Mouse (Mus musculus): ENCODE measurements around the gene Ireb2. TPM values are rescaled to one million over a fixed set of nuclear protein-coding genes. Genes with fewer than 3 reads are reported as not detected.

Gene Ireb2
- polyA plus RNA-seq, 1 experiment from 2014 or later = 28.1 TPM

DNA sequence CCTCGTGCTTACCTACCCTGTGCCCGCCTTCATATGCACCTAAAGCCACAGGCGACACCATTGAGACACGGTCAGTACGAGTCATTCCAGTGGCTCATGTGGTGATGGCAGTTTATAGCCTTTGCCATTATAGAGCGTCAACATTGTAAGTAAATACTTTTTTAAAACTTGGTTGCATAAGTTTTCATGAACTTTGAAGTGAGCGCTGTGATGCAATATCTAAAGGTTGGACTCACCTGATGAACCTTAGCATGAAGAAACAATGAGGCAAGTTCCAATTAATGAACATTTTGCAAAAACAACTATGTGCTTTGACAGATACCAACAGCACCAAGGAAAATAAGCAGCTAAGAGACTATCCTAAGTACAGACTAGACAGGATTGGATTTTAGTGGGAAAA, 3.1 kb upstream of the Ireb2 start:
- no peaks in the 10 kb centered on the region for H3K9me3 ChIP-seq (ENCODE audit: control insufficient read depth, low read length)
- no peak overlapping the region for H3K9ac ChIP-seq (ENCODE audit: low read depth, low read length)
- H3K4me3 ChIP-seq (ENCODE audit: low read length) = no peak overlapping the region
- no peaks in the 10 kb centered on the region for H3K27me3 ChIP-seq (replicated peaks; ENCODE audit: control insufficient read depth, insufficient read depth, low read length)
- WGBS = 93% methylated on average over 7 of the region's 7 CpGs
- no peak overlapping the region for H3K4me2 ChIP-seq (ENCODE audit: low read length)
- no peaks in the 10 kb centered on the region for H3K36me3 ChIP-seq (ENCODE audit: control insufficient read depth, insufficient read depth, low read length)
- no peak overlapping the region for H3K27ac ChIP-seq (ENCODE audit: low read depth, low read length)
- peaks cover 8% of the 10 kb centered on the region for H3K4me1 ChIP-seq (ENCODE audit: control insufficient read depth, insufficient read depth, low read depth, low read length)
- ATAC-seq = no peak

GRCm38 (mm10) chr9:54878759-54879158, 15.2 kb downstream of the Ireb2 start:
- H3K36me3 ChIP-seq (ENCODE audit: control insufficient read depth, insufficient read depth, low read length) = peaks cover 14% of the 10 kb centered on the region
- no peak overlapping the region for H3K27ac ChIP-seq (ENCODE audit: low read depth, low read length)
- no peak for ATAC-seq
- H3K4me2 ChIP-seq (ENCODE audit: low read length) = no peak overlapping the region
- WGBS = 91% methylated on average over 1 of the region's 1 CpGs
- H3K27me3 ChIP-seq (replicated peaks; ENCODE audit: control insufficient read depth, insufficient read depth, low read length) = no peaks in the 10 kb centered on the region
- no peak overlapping the region for H3K4me3 ChIP-seq (ENCODE audit: low read length)
- H3K9me3 ChIP-seq (ENCODE audit: control insufficient read depth, low read length) = no peaks in the 10 kb centered on the region
- no peak overlapping the region for H3K9ac ChIP-seq (ENCODE audit: low read depth, low read length)
- no peaks in the 10 kb centered on the region for H3K4me1 ChIP-seq (ENCODE audit: control insufficient read depth, insufficient read depth, low read depth, low read length)

- H3K36me3 ChIP-seq (ENCODE audit: control insufficient read depth, insufficient read depth, low read length) = peaks cover 22% of the 10 kb centered on the region
- no peak for ATAC-seq
- H3K4me1 ChIP-seq (ENCODE audit: control insufficient read depth, insufficient read depth, low read depth, low read length) = no peaks in the 10 kb centered on the region
- 87% methylated on average over 4 of the region's 4 CpGs for WGBS
- no peaks in the 10 kb centered on the region for H3K27me3 ChIP-seq (replicated peaks; ENCODE audit: control insufficient read depth, insufficient read depth, low read length)
- H3K9me3 ChIP-seq (ENCODE audit: control insufficient read depth, low read length) = no peaks in the 10 kb centered on the region
- H3K4me3 ChIP-seq (ENCODE audit: low read length) = no peak overlapping the region
- no peak overlapping the region for H3K9ac ChIP-seq (ENCODE audit: low read depth, low read length)
- H3K27ac ChIP-seq (ENCODE audit: low read depth, low read length) = no peak overlapping the region
- no peak overlapping the region for H3K4me2 ChIP-seq (ENCODE audit: low read length)
Observed at GRCm38 (mm10) chr9:54892111-54892510, 28.5 kb downstream of the Ireb2 start.

DNA sequence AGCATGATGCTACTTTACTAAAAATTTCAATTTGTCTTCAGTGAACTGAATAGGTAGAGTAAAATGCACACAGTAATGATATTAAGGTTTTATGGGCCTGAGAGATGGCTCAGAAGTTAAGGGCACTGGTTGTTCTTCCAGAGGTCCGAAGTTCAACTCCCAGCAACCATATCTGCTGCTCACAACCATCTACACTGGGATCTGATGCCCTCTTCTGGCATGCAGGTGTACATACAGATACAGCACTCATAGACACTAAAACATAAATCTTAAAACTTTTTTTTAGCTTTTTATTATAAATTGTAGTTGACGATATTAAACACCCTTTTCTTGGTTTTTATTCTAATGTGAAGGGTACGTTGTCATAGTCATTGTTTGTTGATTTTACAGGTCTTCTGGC, 33.5 kb downstream of the Ireb2 start:
- H3K27me3 ChIP-seq (replicated peaks; ENCODE audit: control insufficient read depth, insufficient read depth, low read length) = no peaks in the 10 kb centered on the region
- no peak for ATAC-seq
- 94% methylated on average over 3 of the region's 3 CpGs for WGBS
- H3K4me2 ChIP-seq (ENCODE audit: low read length) = no peak overlapping the region
- no peaks in the 10 kb centered on the region for H3K9me3 ChIP-seq (ENCODE audit: control insufficient read depth, low read length)
- peaks cover 18% of the 10 kb centered on the region for H3K36me3 ChIP-seq (ENCODE audit: control insufficient read depth, insufficient read depth, low read length)
- no peak overlapping the region for H3K27ac ChIP-seq (ENCODE audit: low read depth, low read length)
- H3K4me1 ChIP-seq (ENCODE audit: control insufficient read depth, insufficient read depth, low read depth, low read length) = no peaks in the 10 kb centered on the region
- H3K9ac ChIP-seq (ENCODE audit: low read depth, low read length) = no peak overlapping the region
- H3K4me3 ChIP-seq (ENCODE audit: low read length) = no peak overlapping the region

- peaks cover 17% of the 10 kb centered on the region for H3K36me3 ChIP-seq (ENCODE audit: control insufficient read depth, insufficient read depth, low read length)
- H3K9me3 ChIP-seq (ENCODE audit: control insufficient read depth, low read length) = no peaks in the 10 kb centered on the region
- no peak overlapping the region for H3K4me2 ChIP-seq (ENCODE audit: low read length)
- H3K4me1 ChIP-seq (ENCODE audit: control insufficient read depth, insufficient read depth, low read depth, low read length) = no peaks in the 10 kb centered on the region
- H3K27me3 ChIP-seq (replicated peaks; ENCODE audit: control insufficient read depth, insufficient read depth, low read length) = no peaks in the 10 kb centered on the region
- no peak overlapping the region for H3K27ac ChIP-seq (ENCODE audit: low read depth, low read length)
- no peak overlapping the region for H3K9ac ChIP-seq (ENCODE audit: low read depth, low read length)
- no peak overlapping the region for H3K4me3 ChIP-seq (ENCODE audit: low read length)
- no peak for ATAC-seq
- 93% methylated on average over 5 of the region's 5 CpGs for WGBS
Observed at GRCm38 (mm10) chr9:54909446-54909845, 45.9 kb downstream of the Ireb2 start.

- H3K9ac ChIP-seq (ENCODE audit: low read depth, low read length) = no peak overlapping the region
- no peak overlapping the region for H3K4me2 ChIP-seq (ENCODE audit: low read length)
- no peak overlapping the region for H3K4me3 ChIP-seq (ENCODE audit: low read length)
- no peak overlapping the region for H3K27ac ChIP-seq (ENCODE audit: low read depth, low read length)
- H3K4me1 ChIP-seq (ENCODE audit: control insufficient read depth, insufficient read depth, low read depth, low read length) = peaks cover 2% of the 10 kb centered on the region; the same call in 1 of the 2 replicates
- H3K27me3 ChIP-seq (replicated peaks; ENCODE audit: control insufficient read depth, insufficient read depth, low read length) = no peaks in the 10 kb centered on the region
- H3K9me3 ChIP-seq (ENCODE audit: control insufficient read depth, low read length) = no peaks in the 10 kb centered on the region
- no peaks in the 10 kb centered on the region for H3K36me3 ChIP-seq (ENCODE audit: control insufficient read depth, insufficient read depth, low read length)
- 77% methylated on average over 7 of the region's 7 CpGs for WGBS
- no peak for ATAC-seq
Observed at GRCm38 (mm10) chr9:54915576-54915975, 52.0 kb downstream of the Ireb2 start.

GRCm38 (mm10) chr9:54916401-54916800, 52.8 kb downstream of the Ireb2 start:
- WGBS = 76% methylated on average over 8 of the region's 8 CpGs
- H3K36me3 ChIP-seq (ENCODE audit: control insufficient read depth, insufficient read depth, low read length) = no peaks in the 10 kb centered on the region
- H3K9me3 ChIP-seq (ENCODE audit: control insufficient read depth, low read length) = no peaks in the 10 kb centered on the region
- no peaks in the 10 kb centered on the region for H3K27me3 ChIP-seq (replicated peaks; ENCODE audit: control insufficient read depth, insufficient read depth, low read length)
- peak overlapping the region; percentile 57 for H3K4me3 ChIP-seq (ENCODE audit: low read length)
- H3K4me1 ChIP-seq (ENCODE audit: control insufficient read depth, insufficient read depth, low read depth, low read length) = peaks cover 2% of the 10 kb centered on the region; the same call in 1 of the 2 replicates
- peak overlapping the region; percentile 88 for H3K4me2 ChIP-seq (ENCODE audit: low read length)
- H3K9ac ChIP-seq (ENCODE audit: low read depth, low read length) = no peak overlapping the region
- ATAC-seq = no peak
- H3K27ac ChIP-seq (ENCODE audit: low read depth, low read length) = peak overlapping the region; percentile 16; the same call in 1 of the 2 replicates

DNA sequence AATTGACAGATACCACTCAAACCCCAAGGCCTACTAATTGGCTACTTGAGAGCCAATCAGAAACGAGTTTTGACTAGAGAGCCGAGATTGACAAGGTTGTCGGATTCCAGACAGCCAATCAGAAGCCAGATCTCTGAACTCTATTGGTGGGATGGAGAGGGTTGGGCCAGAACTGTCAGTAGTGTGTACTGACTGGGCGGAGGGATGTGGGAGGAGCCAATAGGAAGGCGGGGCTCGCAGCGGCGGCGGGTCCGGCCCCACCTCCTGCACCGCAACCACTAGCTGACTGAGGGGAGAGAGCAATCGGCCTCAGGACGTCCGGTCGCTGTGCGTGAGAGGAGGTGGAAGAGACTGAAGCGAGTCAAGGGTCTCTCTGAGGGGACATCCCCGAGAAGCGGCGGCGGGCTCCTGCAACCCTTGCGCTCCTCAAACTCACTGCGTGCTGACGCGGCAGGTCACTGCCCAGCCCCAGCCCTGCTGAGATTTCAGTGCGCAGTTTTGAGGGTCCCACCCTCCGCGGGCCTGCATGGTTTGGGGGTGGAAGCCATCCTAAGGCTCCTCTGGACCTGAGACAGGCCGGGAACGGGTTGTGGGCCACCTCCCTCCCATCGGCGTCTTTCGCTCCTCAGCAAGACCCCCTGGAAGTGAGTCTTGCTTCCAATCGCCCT, 53.6 kb downstream of the Ireb2 start, which contains the start of gene Hykk:
Hykk (plus strand) TSS at position 274 of the 668 bp plus-strand sequence.
- peaks cover 2% of the 10 kb centered on the region; the same call in 1 of the 2 replicates for H3K4me1 ChIP-seq (ENCODE audit: control insufficient read depth, insufficient read depth, low read depth, low read length)
- H3K36me3 ChIP-seq (ENCODE audit: control insufficient read depth, insufficient read depth, low read length) = no peaks in the 10 kb centered on the region; the same call in 1 of the 2 replicates
- H3K4me3 ChIP-seq (ENCODE audit: low read length) = peak within 1 kb of the TSS; percentile 57
- H3K27ac ChIP-seq (ENCODE audit: low read depth, low read length) = peak within 1 kb of the TSS; percentile 16
- under 1% methylated on average over 33 of the region's 34 CpGs for WGBS
- peak within 1 kb of the TSS; percentile 88 for H3K4me2 ChIP-seq (ENCODE audit: low read length)
- no peaks in the 10 kb centered on the region for H3K27me3 ChIP-seq (replicated peaks; ENCODE audit: control insufficient read depth, insufficient read depth, low read length)
- peak; percentile 100 for ATAC-seq
- no peaks in the 10 kb centered on the region for H3K9me3 ChIP-seq (ENCODE audit: control insufficient read depth, low read length)
- H3K9ac ChIP-seq (ENCODE audit: low read depth, low read length) = peak within 1 kb of the TSS; percentile 73

GRCm38 (mm10) chr9:54918191-54918590, 54.6 kb downstream of the Ireb2 start:
- peaks cover 2% of the 10 kb centered on the region; the same call in 1 of the 2 replicates for H3K4me1 ChIP-seq (ENCODE audit: control insufficient read depth, insufficient read depth, low read depth, low read length)
- H3K36me3 ChIP-seq (ENCODE audit: control insufficient read depth, insufficient read depth, low read length) = peaks cover 6% of the 10 kb centered on the region
- 79% methylated on average over 2 of the region's 2 CpGs for WGBS
- H3K4me2 ChIP-seq (ENCODE audit: low read length) = peak overlapping the region; percentile 88; the same call in 1 of the 2 replicates
- no peak overlapping the region for H3K9ac ChIP-seq (ENCODE audit: low read depth, low read length)
- H3K27me3 ChIP-seq (replicated peaks; ENCODE audit: control insufficient read depth, insufficient read depth, low read length) = no peaks in the 10 kb centered on the region
- H3K9me3 ChIP-seq (ENCODE audit: control insufficient read depth, low read length) = no peaks in the 10 kb centered on the region; the same call in 1 of the 2 replicates
- H3K4me3 ChIP-seq (ENCODE audit: low read length) = no peak overlapping the region
- no peak overlapping the region for H3K27ac ChIP-seq (ENCODE audit: low read depth, low read length)
- no peak for ATAC-seq

All from hindbrain, embryonic 16.5 days (tissue).